Mouse (Mus musculus): ENCODE data around the gene C1s2. TPM values are rescaled to one million over a fixed set of nuclear protein-coding genes. Genes with fewer than 3 reads are reported as not detected.
"Not testable (repeated sequence)": the region's sequence is repeated elsewhere in the genome, so short reads cannot be mapped to it uniquely, and the experiment has no call there.

Gene C1s2
- polyA plus RNA-seq, 1 experiment from 2014 or later, result 0.13 TPM

GRCm38 (mm10) chr6:124626184-124626583 lies 9.7 kb downstream of the C1s2 start:
- not testable (repeated sequence) for H3K27me3 ChIP-seq; H3K9ac ChIP-seq (replicated peaks); H3K4me3 ChIP-seq (replicated peaks); H3K36me3 ChIP-seq; H3K9me3 ChIP-seq; H3K27ac ChIP-seq; H3K4me1 ChIP-seq (replicated peaks); ATAC-seq; H3K4me2 ChIP-seq (replicated peaks)
- WGBS, result 48% methylated on average over 1 of the region's 1 CpGs

- Histone ChIP-seq H3K9me3 (0 out of 2 replicates have a peak, but pooled peaks cover 2% of the 10 kb centered on the region), H3K27me3 (no peaks in the 10 kb centered on the region), H3K27ac (no peak overlapping the region), H3K4me1 (replicated peaks) (no peaks in the 10 kb centered on the region), H3K9ac (replicated peaks) (no peak overlapping the region), H3K36me3 (no peaks in the 10 kb centered on the region), H3K4me3 (replicated peaks) (no peak overlapping the region), H3K4me2 (replicated peaks) (no peak overlapping the region)
- 87% methylated on average over 13 of the region's 13 CpGs for WGBS
- no peak for ATAC-seq
Measured at GRCm38 (mm10) chr6:124625612-124626011, 10.3 kb downstream of the C1s2 start.

- WGBS, result 93% methylated on average over 4 of the region's 4 CpGs
- no peaks in the 10 kb centered on the region for H3K36me3 ChIP-seq
- no peak overlapping the region for H3K4me3 ChIP-seq (replicated peaks)
- H3K4me2 ChIP-seq (replicated peaks), result no peak overlapping the region
- peaks cover 5% of the 10 kb centered on the region; the same call in 1 of the 2 replicates for H3K9me3 ChIP-seq
- H3K27ac ChIP-seq, result no peak overlapping the region
- H3K9ac ChIP-seq (replicated peaks), result no peak overlapping the region
- H3K27me3 ChIP-seq, result no peaks in the 10 kb centered on the region
- no peak for ATAC-seq
- no peaks in the 10 kb centered on the region for H3K4me1 ChIP-seq (replicated peaks)
Measured at GRCm38 (mm10) chr6:124602031-124602430, 33.9 kb downstream of the C1s2 start.

GRCm38 (mm10) chr6:124593121-124593520 lies 42.8 kb downstream of the C1s2 start:
- H3K4me2 ChIP-seq (replicated peaks), result no peak overlapping the region
- no peaks in the 10 kb centered on the region for H3K4me1 ChIP-seq (replicated peaks)
- H3K27ac ChIP-seq, result no peak overlapping the region
- no peaks in the 10 kb centered on the region for H3K36me3 ChIP-seq
- H3K9me3 ChIP-seq, result no peaks in the 10 kb centered on the region
- H3K27me3 ChIP-seq, result no peaks in the 10 kb centered on the region
- WGBS, result 78% methylated on average over 8 of the region's 8 CpGs
- no peak for ATAC-seq
- H3K4me3 ChIP-seq (replicated peaks), result no peak overlapping the region
- no peak overlapping the region for H3K9ac ChIP-seq (replicated peaks)

GRCm38 (mm10) chr6:124592186-124592700 lies 43.6 kb downstream of the C1s2 start:
- H3K9me3 ChIP-seq, result no peaks in the 10 kb centered on the region
- no peaks in the 10 kb centered on the region for H3K36me3 ChIP-seq
- ATAC-seq, result no peak
- no peaks in the 10 kb centered on the region for H3K27me3 ChIP-seq
- H3K4me1 ChIP-seq (replicated peaks), result no peaks in the 10 kb centered on the region
- WGBS, result 88% methylated on average over 4 of the region's 4 CpGs
- no peak overlapping the region for H3K4me3 ChIP-seq (replicated peaks)
- H3K27ac ChIP-seq, result no peak overlapping the region
- no peak overlapping the region for H3K4me2 ChIP-seq (replicated peaks)
- no peak overlapping the region for H3K9ac ChIP-seq (replicated peaks)

GRCm38 (mm10) chr6:124588771-124589170 lies 47.1 kb downstream of the C1s2 start:
- Histone ChIP-seq H3K27me3 (no peaks in the 10 kb centered on the region), H3K4me1 (replicated peaks) (no peaks in the 10 kb centered on the region), H3K9ac (replicated peaks) (no peak overlapping the region), H3K36me3 (no peaks in the 10 kb centered on the region), H3K27ac (no peak overlapping the region), H3K4me2 (replicated peaks) (no peak overlapping the region), H3K4me3 (replicated peaks) (no peak overlapping the region), H3K9me3 (no peaks in the 10 kb centered on the region)
- no peak for ATAC-seq

- Histone ChIP-seq H3K27ac (no peak overlapping the region), H3K4me1 (replicated peaks) (no peaks in the 10 kb centered on the region), H3K27me3 (no peaks in the 10 kb centered on the region), H3K4me3 (replicated peaks) (no peak overlapping the region), H3K9ac (replicated peaks) (no peak overlapping the region), H3K36me3 (no peaks in the 10 kb centered on the region), H3K4me2 (replicated peaks) (no peak overlapping the region), H3K9me3 (no peaks in the 10 kb centered on the region)
- 82% methylated on average over 4 of the region's 4 CpGs for WGBS
- ATAC-seq, result no peak
Measured at GRCm38 (mm10) chr6:124586266-124586665, 49.6 kb downstream of the C1s2 start.

- Histone ChIP-seq H3K9me3 (no peaks in the 10 kb centered on the region), H3K4me3 (replicated peaks) (no peak overlapping the region), H3K4me1 (replicated peaks) (no peaks in the 10 kb centered on the region), H3K27ac (no peak overlapping the region), H3K4me2 (replicated peaks) (no peak overlapping the region), H3K36me3 (no peaks in the 10 kb centered on the region), H3K9ac (replicated peaks) (no peak overlapping the region), H3K27me3 (no peaks in the 10 kb centered on the region)
- WGBS, result 84% methylated on average over 3 of the region's 3 CpGs
- no peak for ATAC-seq
Measured at GRCm38 (mm10) chr6:124585761-124586160, 50.1 kb downstream of the C1s2 start.

- 87% methylated on average over 3 of the region's 3 CpGs for WGBS
- H3K4me1 ChIP-seq (replicated peaks), result no peaks in the 10 kb centered on the region
- no peak overlapping the region for H3K27ac ChIP-seq
- no peak overlapping the region for H3K9ac ChIP-seq (replicated peaks)
- H3K9me3 ChIP-seq, result no peaks in the 10 kb centered on the region
- no peaks in the 10 kb centered on the region for H3K27me3 ChIP-seq
- no peak for ATAC-seq
- no peak overlapping the region for H3K4me3 ChIP-seq (replicated peaks)
- H3K4me2 ChIP-seq (replicated peaks), result no peak overlapping the region
- no peaks in the 10 kb centered on the region for H3K36me3 ChIP-seq
Measured at GRCm38 (mm10) chr6:124584935-124585334, 51.0 kb downstream of the C1s2 start.

GRCm38 (mm10) chr6:124582231-124582630 lies 53.7 kb downstream of the C1s2 start:
- Histone ChIP-seq H3K4me2 (replicated peaks) (no peak overlapping the region), H3K36me3 (no peaks in the 10 kb centered on the region), H3K27ac (no peak overlapping the region), H3K4me3 (replicated peaks) (no peak overlapping the region), H3K4me1 (replicated peaks) (no peaks in the 10 kb centered on the region), H3K9me3 (no peaks in the 10 kb centered on the region), H3K9ac (replicated peaks) (no peak overlapping the region), H3K27me3 (no peaks in the 10 kb centered on the region)
- WGBS, result 96% methylated on average over 1 of the region's 1 CpGs
- no peak for ATAC-seq

- not testable (repeated sequence) for H3K4me2 ChIP-seq (replicated peaks); H3K9me3 ChIP-seq; H3K4me1 ChIP-seq (replicated peaks); ATAC-seq; H3K27ac ChIP-seq; H3K9ac ChIP-seq (replicated peaks); H3K36me3 ChIP-seq; H3K4me3 ChIP-seq (replicated peaks); H3K27me3 ChIP-seq
- WGBS, result 81% methylated on average over 7 of the region's 7 CpGs
Measured at GRCm38 (mm10) chr6:124580155-124580554, 55.7 kb downstream of the C1s2 start.

GRCm38 (mm10) chr6:124575155-124575678 lies 60.7 kb downstream of the C1s2 start:
- not testable (repeated sequence) for H3K36me3 ChIP-seq; H3K9ac ChIP-seq (replicated peaks); ATAC-seq; H3K9me3 ChIP-seq; H3K27me3 ChIP-seq; H3K4me1 ChIP-seq (replicated peaks); H3K27ac ChIP-seq; H3K4me2 ChIP-seq (replicated peaks); H3K4me3 ChIP-seq (replicated peaks)
- whole genome bisulfite sequencing, result 92% methylated on average over 3 of the region's 3 CpGs
